Mouse (Mus musculus): ENCODE measurements around the gene Apobec4. TPM values are rescaled to one million over a fixed set of nuclear protein-coding genes. Genes with fewer than 3 reads are reported as not detected.

The Apobec4 gene
- not detected in 2 replicates for polyA plus RNA-seq (2016; fragmentation: Nextera tagmentation; extraction: Ambion mirVana)

DNA sequence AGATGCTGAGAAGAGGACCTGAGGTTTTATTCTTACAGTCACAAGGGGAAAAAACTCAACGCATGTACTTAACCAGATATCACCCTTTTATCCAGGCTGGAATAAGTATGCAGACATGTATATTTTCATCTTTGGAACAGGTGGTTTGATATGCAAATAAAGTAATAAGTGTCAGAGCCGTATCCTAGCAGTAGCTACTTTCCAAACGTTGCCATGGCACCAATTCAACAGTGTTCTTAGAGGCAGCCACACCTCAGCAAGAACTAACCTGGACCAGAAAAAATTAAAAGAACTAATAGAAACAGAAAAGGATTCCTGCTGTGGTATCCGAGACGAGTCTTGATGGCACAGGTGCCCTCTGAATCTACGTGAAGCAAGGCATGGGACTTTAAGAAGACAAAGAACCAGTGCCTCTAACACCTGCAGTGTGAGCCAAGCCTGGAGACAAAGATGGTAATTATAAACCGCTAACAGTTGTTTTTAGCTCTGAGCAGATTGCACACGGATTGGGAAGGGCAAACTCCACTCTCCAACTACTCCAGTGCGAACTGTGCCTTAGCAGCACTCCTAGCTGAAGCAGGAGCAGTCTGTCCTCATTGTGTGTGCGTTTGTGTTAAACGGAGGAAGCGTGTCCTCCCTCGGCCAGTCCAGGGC lies at the start of gene Apobec4:
TSS of gene Apobec4 (plus strand) at position 240 of the 654 bp plus-strand sequence.
- H3K27ac ChIP-seq, result no peak within 1 kb of the TSS
- 0 out of 2 replicates have a peak, but pooled peaks cover 4% of the 10 kb centered on the region for H3K4me1 ChIP-seq
- H3K9me3 ChIP-seq, result no peaks in the 10 kb centered on the region
- H3K36me3 ChIP-seq, result no peaks in the 10 kb centered on the region
- H3K27me3 ChIP-seq (ENCODE audit: insufficient read depth, poor library complexity, severe bottlenecking), result no peaks in the 10 kb centered on the region
- no peak for DNase-seq (ENCODE audit: low spot score)
- no peak within 1 kb of the TSS for H3K4me3 ChIP-seq
- 75% methylated on average over 13 of the region's 13 CpGs for WGBS

DNA sequence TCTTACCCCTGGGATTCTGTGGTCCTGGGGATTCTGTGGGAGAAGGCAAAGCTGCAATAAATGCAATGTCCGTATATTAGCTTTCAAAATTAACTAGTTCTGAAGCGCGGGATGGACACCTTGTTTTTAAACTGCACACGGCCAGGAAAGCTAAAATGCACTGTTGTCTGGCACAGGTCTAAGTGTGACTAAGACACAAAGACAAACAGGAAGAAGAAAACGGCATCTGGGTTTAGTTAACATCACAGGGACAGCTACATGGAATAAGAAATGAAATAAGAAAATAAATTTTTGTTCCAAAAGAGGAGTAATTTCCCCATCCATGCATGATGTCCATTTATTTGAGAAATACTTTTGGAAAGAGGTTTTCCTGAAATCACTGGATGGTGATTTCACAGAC lies 49.3 kb upstream of the Apobec4 start:
- Histone ChIP-seq H3K36me3 (no peaks in the 10 kb centered on the region), H3K27ac (no peak overlapping the region; the same call in 1 of the 2 replicates), H3K9me3 (no peaks in the 10 kb centered on the region), H3K27me3 (ENCODE audit: insufficient read depth, poor library complexity, severe bottlenecking) (no peaks in the 10 kb centered on the region), H3K4me3 (no peak overlapping the region), H3K4me1 (peaks cover 23% of the 10 kb centered on the region)
- no peak for DNase-seq (ENCODE audit: low spot score)
- 77% methylated on average over 5 of the region's 5 CpGs for WGBS

- Histone ChIP-seq H3K27ac (peak overlapping the region; percentile 42; the same call in 1 of the 2 replicates), H3K36me3 (no peaks in the 10 kb centered on the region), H3K27me3 (ENCODE audit: insufficient read depth, poor library complexity, severe bottlenecking) (no peaks in the 10 kb centered on the region), H3K4me1 (peaks cover 23% of the 10 kb centered on the region), H3K9me3 (no peaks in the 10 kb centered on the region), H3K4me3 (0 out of 2 replicates have a peak overlapping the region, but pooled peaks have one; percentile 10)
- no peak for DNase-seq (ENCODE audit: low spot score)
- WGBS, result 22% methylated on average over 6 of the region's 6 CpGs
These were observed 47.4 kb upstream of the Apobec4 start for GRCm38 (mm10) chr1:152702920-152703319.

DNA sequence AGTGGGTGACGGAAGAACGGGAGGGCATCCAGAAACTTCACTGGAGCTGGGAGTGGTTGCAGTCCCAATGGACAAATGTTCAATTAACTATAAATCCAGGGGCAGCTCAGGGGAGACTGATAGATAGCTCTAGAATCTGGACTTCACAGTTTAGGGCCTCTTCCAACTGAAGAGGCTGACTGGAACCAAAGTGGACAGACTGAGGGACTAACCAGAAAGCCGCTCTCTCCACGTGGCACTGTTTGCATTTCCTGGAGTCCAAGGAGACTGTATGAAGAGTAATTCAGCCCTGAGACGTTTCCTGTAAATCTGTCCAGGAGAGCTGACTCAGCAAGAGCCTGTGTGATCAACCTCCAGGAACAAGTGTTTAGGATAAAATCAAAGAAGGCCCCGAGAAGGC lies 46.4 kb upstream of the Apobec4 start:
- no peak overlapping the region for H3K4me3 ChIP-seq
- H3K4me1 ChIP-seq, result peaks cover 23% of the 10 kb centered on the region
- H3K9me3 ChIP-seq, result no peaks in the 10 kb centered on the region
- DNase-seq (ENCODE audit: low spot score), result no peak
- H3K27me3 ChIP-seq (ENCODE audit: insufficient read depth, poor library complexity, severe bottlenecking), result no peaks in the 10 kb centered on the region
- no peaks in the 10 kb centered on the region for H3K36me3 ChIP-seq
- H3K27ac ChIP-seq, result peak overlapping the region; percentile 42; the same call in 1 of the 2 replicates
- WGBS, result 51% methylated on average over 6 of the region's 6 CpGs

- Histone ChIP-seq H3K9me3 (no peaks in the 10 kb centered on the region), H3K4me1 (peaks cover 21% of the 10 kb centered on the region), H3K36me3 (no peaks in the 10 kb centered on the region), H3K27me3 (ENCODE audit: insufficient read depth, poor library complexity, severe bottlenecking) (no peaks in the 10 kb centered on the region), H3K27ac (no peak overlapping the region; the same call in 1 of the 2 replicates), H3K4me3 (no peak overlapping the region)
- WGBS, result 84% methylated on average over 2 of the region's 2 CpGs
- DNase-seq (ENCODE audit: low spot score), result no peak
These were observed 42.8 kb upstream of the Apobec4 start for GRCm38 (mm10) chr1:152707560-152707959.

GRCm38 (mm10) chr1:152711037-152711436 lies 39.3 kb upstream of the Apobec4 start:
- WGBS, result 86% methylated on average over 4 of the region's 4 CpGs
- no peaks in the 10 kb centered on the region for H3K36me3 ChIP-seq
- H3K27me3 ChIP-seq (ENCODE audit: insufficient read depth, poor library complexity, severe bottlenecking), result no peaks in the 10 kb centered on the region
- no peak overlapping the region for H3K4me3 ChIP-seq
- no peak for DNase-seq (ENCODE audit: low spot score)
- H3K9me3 ChIP-seq, result no peaks in the 10 kb centered on the region
- H3K27ac ChIP-seq, result no peak overlapping the region
- H3K4me1 ChIP-seq, result no peaks in the 10 kb centered on the region

- Histone ChIP-seq H3K9me3 (no peaks in the 10 kb centered on the region), H3K27ac (no peak overlapping the region), H3K36me3 (no peaks in the 10 kb centered on the region), H3K4me3 (no peak overlapping the region), H3K27me3 (ENCODE audit: insufficient read depth, poor library complexity, severe bottlenecking) (no peaks in the 10 kb centered on the region), H3K4me1 (peaks cover 19% of the 10 kb centered on the region)
- 81% methylated on average over 4 of the region's 4 CpGs for WGBS
- no peak for DNase-seq (ENCODE audit: low spot score)
These were observed 36.4 kb upstream of the Apobec4 start for GRCm38 (mm10) chr1:152713924-152714323.

DNA sequence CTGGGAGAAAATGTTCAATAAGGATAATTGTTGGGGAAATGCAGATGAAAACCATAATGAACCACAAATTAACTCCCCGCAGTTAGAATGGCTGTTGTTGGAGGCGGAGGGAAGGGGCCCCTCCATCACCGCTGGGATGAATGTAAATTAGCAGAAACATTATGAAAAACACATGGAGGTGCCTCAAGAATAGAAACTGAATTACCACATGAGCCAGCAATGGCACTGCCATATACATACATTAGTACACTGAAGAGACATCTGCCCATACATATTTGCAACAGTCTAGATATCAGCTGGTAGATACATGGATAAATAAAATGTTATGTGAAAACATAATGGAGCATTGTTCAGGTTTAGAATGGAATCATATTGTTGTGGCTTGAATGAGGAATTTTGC lies 35.9 kb upstream of the Apobec4 start:
- Histone ChIP-seq H3K27me3 (ENCODE audit: insufficient read depth, poor library complexity, severe bottlenecking) (no peaks in the 10 kb centered on the region), H3K36me3 (no peaks in the 10 kb centered on the region), H3K9me3 (no peaks in the 10 kb centered on the region), H3K27ac (no peak overlapping the region), H3K4me3 (no peak overlapping the region), H3K4me1 (peaks cover 24% of the 10 kb centered on the region)
- DNase-seq (ENCODE audit: low spot score), result no peak
- 80% methylated on average over 3 of the region's 3 CpGs for WGBS

GRCm38 (mm10) chr1:152717329-152717728 lies 33.0 kb upstream of the Apobec4 start:
- Histone ChIP-seq H3K4me1 (peaks cover 35% of the 10 kb centered on the region), H3K27me3 (ENCODE audit: insufficient read depth, poor library complexity, severe bottlenecking) (no peaks in the 10 kb centered on the region), H3K4me3 (no peak overlapping the region), H3K36me3 (no peaks in the 10 kb centered on the region), H3K9me3 (no peaks in the 10 kb centered on the region), H3K27ac (no peak overlapping the region)
- no peak for DNase-seq (ENCODE audit: low spot score)
- 85% methylated on average over 1 of the region's 1 CpGs for WGBS

- no peaks in the 10 kb centered on the region for H3K36me3 ChIP-seq
- WGBS, result 41% methylated on average over 6 of the region's 6 CpGs
- no peak for DNase-seq (ENCODE audit: low spot score)
- H3K27ac ChIP-seq, result peak overlapping the region; percentile 37; the same call in 1 of the 2 replicates
- peaks cover 35% of the 10 kb centered on the region for H3K4me1 ChIP-seq
- no peak overlapping the region for H3K4me3 ChIP-seq
- H3K27me3 ChIP-seq (ENCODE audit: insufficient read depth, poor library complexity, severe bottlenecking), result no peaks in the 10 kb centered on the region
- H3K9me3 ChIP-seq, result no peaks in the 10 kb centered on the region
These were observed 32.2 kb upstream of the Apobec4 start for GRCm38 (mm10) chr1:152718200-152718599.

- Histone ChIP-seq H3K4me3 (no peak overlapping the region), H3K27ac (0 out of 2 replicates have a peak overlapping the region, but pooled peaks have one; percentile 17), H3K27me3 (ENCODE audit: insufficient read depth, poor library complexity, severe bottlenecking) (no peaks in the 10 kb centered on the region), H3K4me1 (peaks cover 43% of the 10 kb centered on the region), H3K9me3 (no peaks in the 10 kb centered on the region), H3K36me3 (no peaks in the 10 kb centered on the region)
- no peak for DNase-seq (ENCODE audit: low spot score)
- WGBS, result 63% methylated on average over 4 of the region's 4 CpGs
These were observed 29.4 kb upstream of the Apobec4 start for GRCm38 (mm10) chr1:152720969-152721368.

DNA sequence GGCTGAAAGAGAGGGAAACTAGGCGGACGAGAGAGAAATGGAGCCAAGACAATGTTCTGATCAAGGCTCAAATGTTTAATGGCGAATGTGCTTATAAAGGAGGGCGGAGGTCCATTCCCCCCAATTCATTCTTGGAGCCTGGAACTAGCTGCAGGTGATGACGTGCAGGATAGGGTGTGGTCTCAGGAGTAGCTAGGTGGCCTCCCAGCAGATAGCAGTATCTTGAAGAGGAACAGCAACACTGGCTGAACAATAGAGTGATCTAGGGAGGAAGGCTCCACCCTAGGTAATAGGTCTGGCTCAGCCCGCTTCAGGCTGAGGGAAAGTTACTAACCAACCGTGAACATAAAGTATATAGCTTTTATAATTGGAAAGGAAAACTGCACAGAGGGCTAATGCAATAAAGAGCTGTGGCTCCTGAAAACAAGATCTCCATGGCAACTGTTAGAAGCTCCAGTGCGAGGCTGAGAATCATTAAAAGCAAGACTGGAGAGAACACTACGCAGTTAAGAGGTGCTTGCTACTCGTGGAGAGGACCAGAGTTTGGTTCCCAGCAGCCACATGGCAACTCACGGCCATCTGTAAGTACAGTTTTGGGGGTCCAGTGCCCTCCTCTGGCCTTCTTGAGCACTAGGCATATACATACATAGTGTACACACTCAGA lies 28.7 kb upstream of the Apobec4 start:
- Histone ChIP-seq H3K27me3 (ENCODE audit: insufficient read depth, poor library complexity, severe bottlenecking) (no peaks in the 10 kb centered on the region), H3K27ac (0 out of 2 replicates have a peak overlapping the region, but pooled peaks have one; percentile 10), H3K4me3 (no peak overlapping the region), H3K36me3 (no peaks in the 10 kb centered on the region), H3K4me1 (peaks cover 46% of the 10 kb centered on the region), H3K9me3 (no peaks in the 10 kb centered on the region)
- WGBS, result 80% methylated on average over 11 of the region's 11 CpGs
- no peak for DNase-seq (ENCODE audit: low spot score)

DNA sequence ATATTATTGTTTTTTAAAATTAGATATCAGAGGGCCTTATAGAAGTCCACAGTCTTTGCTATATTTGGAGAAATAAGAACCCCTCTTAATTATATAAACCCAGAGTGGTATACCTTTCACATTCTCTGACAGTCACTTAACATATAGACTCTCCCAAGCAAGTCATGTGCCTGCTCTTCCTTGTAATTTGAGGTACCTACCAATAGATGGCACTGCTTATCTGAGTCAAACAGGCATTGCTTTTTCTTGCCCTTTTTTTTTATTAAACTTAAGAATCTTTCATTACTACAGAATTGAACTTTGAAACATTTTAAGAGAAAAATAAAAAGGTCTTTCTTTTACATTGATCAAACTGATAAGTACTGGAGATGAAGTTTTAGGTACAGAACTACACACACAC lies 26.1 kb upstream of the Apobec4 start:
- no peak for DNase-seq (ENCODE audit: low spot score)
- no peak overlapping the region for H3K4me3 ChIP-seq
- H3K27me3 ChIP-seq (ENCODE audit: insufficient read depth, poor library complexity, severe bottlenecking), result no peaks in the 10 kb centered on the region
- H3K4me1 ChIP-seq, result peaks cover 29% of the 10 kb centered on the region; the same call in 1 of the 2 replicates
- no peak overlapping the region for H3K27ac ChIP-seq
- H3K36me3 ChIP-seq, result no peaks in the 10 kb centered on the region
- H3K9me3 ChIP-seq, result no peaks in the 10 kb centered on the region
